Mouse (Mus musculus) hematopoietic multipotent progenitor cell, adult 10-12 weeks (in vitro differentiated cells): ENCODE data around the gene Mfsd4b4. TPM values are rescaled to one million over a fixed set of nuclear protein-coding genes. Genes with fewer than 3 reads are reported as not detected.

Experiments
- polyA plus RNA-seq: library from polyadenylated mRNA; stranded (reverse); fragments of >175 nt; gene quantifications from 2 replicates; pipeline ENCODE4 v1.2.3, GENCODE M21; 2012; ENCODE audit warnings: low replicate concordance

Gene Mfsd4b4
- 0.58 and 0.76 TPM in 2 replicates for polyA plus RNA-seq

GRCm38 (mm10) chr10:39898874-39899371, at the start of gene Mfsd4b4:
TSS of gene Mfsd4b4 (minus strand) at chr10:39899238.

GRCm38 (mm10) chr10:39926616-39927139, 27.6 kb upstream of the Mfsd4b4 start, which contains the start of gene Mfsd4b2:
TSS of gene Mfsd4b2 (minus strand) at chr10:39926923.

Other genes starting within 250 kb of the Mfsd4b4 start
- 2.5 and 3.0 TPM in 2 replicates for gene Rev3l, start 167.1 kb downstream of the Mfsd4b4 start, polyA plus RNA-seq
- gene Mfsd4b2, start 27.7 kb upstream of the Mfsd4b4 start, polyA plus RNA-seq = not detected in 2 replicates
- gene Mfsd4b3, start 60.9 kb upstream of the Mfsd4b4 start, polyA plus RNA-seq = 0.09 TPM in 1 of 2 replicates, not detected in the other
- 0.07 TPM in 1 of 2 replicates, not detected in the other for gene Mfsd4b5, start 87.4 kb upstream of the Mfsd4b4 start, polyA plus RNA-seq
- not detected in 2 replicates for gene Mfsd4b1, start 126.0 kb upstream of the Mfsd4b4 start, polyA plus RNA-seq
- gene Slc16a10, start 243.0 kb upstream of the Mfsd4b4 start, polyA plus RNA-seq = 6.9 and 11.7 TPM in 2 replicates